ENCODE assay signal across 20 mouse cellular contexts in genomic region chr17:15459761-15460160, GRCm38 (mm10). TPM values are rescaled to one million over a fixed set of nuclear protein-coding genes. Genes with fewer than 3 reads are reported as not detected.
DNase-seq lines count a peak whose midpoint lies in the region; ATAC-seq and TF ChIP-seq lines count a peak whose summit lies in the region.
"Had no signal": no experiment of that assay in that cellular context is flagged by ENCODE, and none has a peak within 500 bp of the region (broad histone marks: within the 10 kb centered on the region; RNA-seq: fewer than 3 reads in every experiment).

No protein-coding gene starts in this region.

- no peaks in the 10 kb centered on the region for H3K9me3 ChIP-seq in forebrain, embryonic 15.5 days
- no peaks in the 10 kb centered on the region for H3K9me3 ChIP-seq in forebrain, embryonic 12.5 days
- no peaks in the 10 kb centered on the region for H3K9me3 ChIP-seq in midbrain, postnatal 0 days (ENCODE audit: low read length)
- H3K9me3 ChIP-seq in midbrain, embryonic 16.5 days (replicated peaks; ENCODE audit: control insufficient read depth, low read length, poor library complexity, severe bottlenecking): no peaks in the 10 kb centered on the region
- H3K9me3 ChIP-seq: embryonic facial prominence, embryonic 12.5 days; heart, embryonic 15.5 days; hindbrain, embryonic 15.5 days had no signal

- no peak overlapping the region for H3K27ac ChIP-seq in forebrain, embryonic 15.5 days (replicated peaks)
- H3K27ac ChIP-seq in forebrain, embryonic 12.5 days: no peak overlapping the region
- no peak overlapping the region for H3K27ac ChIP-seq in midbrain, postnatal 0 days (ENCODE audit: low read depth, low read length)
- no peak overlapping the region for H3K27ac ChIP-seq in midbrain, embryonic 16.5 days (ENCODE audit: low read length)
- H3K27ac ChIP-seq: embryonic facial prominence, embryonic 12.5 days; heart, adult 2 months; heart, embryonic 15.5 days; hindbrain, embryonic 15.5 days had no signal

- no peaks in the 10 kb centered on the region for H3K4me1 ChIP-seq in forebrain, embryonic 15.5 days
- H3K4me1 ChIP-seq in forebrain, embryonic 12.5 days: no peaks in the 10 kb centered on the region
- H3K4me1 ChIP-seq in midbrain, postnatal 0 days (ENCODE audit: insufficient read depth, low read length): no peaks in the 10 kb centered on the region
- no peaks in the 10 kb centered on the region for H3K4me1 ChIP-seq in midbrain, embryonic 16.5 days (ENCODE audit: control insufficient read depth, insufficient read depth, low read length)
- H3K4me1 ChIP-seq: embryonic facial prominence, embryonic 12.5 days; hindbrain, embryonic 15.5 days had no signal

- DNase-seq in heart, adult 11 months: peak; percentile 87
- DNase-seq in heart, adult 18-20 months: no peak
- DNase-seq in midbrain, postnatal 0 days (ENCODE audit: low spot score): peak; percentile 16
- DNase-seq in thymus, adult 18-20 months: no peak
- DNase-seq: adrenal gland, postnatal 14 days; cerebellum, adult 18-20 months; cerebellum, postnatal 14 days; forebrain, postnatal 0 days; heart, adult 2 months; heart, postnatal 14 days; kidney, adult 11 months had no signal

- H3K4me3 ChIP-seq in forebrain, embryonic 15.5 days: no peak overlapping the region
- no peak overlapping the region for H3K4me3 ChIP-seq in forebrain, embryonic 12.5 days (replicated peaks)
- no peak overlapping the region for H3K4me3 ChIP-seq in midbrain, postnatal 0 days (ENCODE audit: low read depth, low read length)
- no peak overlapping the region for H3K4me3 ChIP-seq in midbrain, embryonic 16.5 days (ENCODE audit: low read depth, low read length)
- H3K4me3 ChIP-seq: embryonic facial prominence, embryonic 12.5 days; heart, adult 2 months; heart, embryonic 15.5 days; hindbrain, embryonic 15.5 days had no signal

- TF ChIP-seq CTCF in midbrain, postnatal 0 days (IDR thresholded peaks at IDR 0.05): no peak

- ATAC-seq in forebrain, embryonic 15.5 days (replicated peaks): peak; percentile 46; the same call in 1 of the 2 replicates
- no peak for ATAC-seq in forebrain, embryonic 12.5 days (ENCODE audit: low FRiP score)
- ATAC-seq in midbrain, postnatal 0 days (ENCODE audit: low FRiP score): no peak
- ATAC-seq in midbrain, embryonic 16.5 days: no peak
- ATAC-seq: activated CD4-positive, CD25-positive, alpha-beta regulatory T cell, adult 4 months; forebrain, postnatal 0 days; Patski had no signal

- no peak overlapping the region for H3K4me2 ChIP-seq in forebrain, embryonic 15.5 days (replicated peaks)
- no peak overlapping the region for H3K4me2 ChIP-seq in forebrain, embryonic 12.5 days
- no peak overlapping the region for H3K4me2 ChIP-seq in midbrain, postnatal 0 days (ENCODE audit: low read depth, low read length, poor library complexity, severe bottlenecking)
- H3K4me2 ChIP-seq in midbrain, embryonic 16.5 days (ENCODE audit: low read length): no peak overlapping the region
- H3K4me2 ChIP-seq: embryonic facial prominence, embryonic 12.5 days; heart, embryonic 11.5 days; heart, embryonic 15.5 days; hindbrain, embryonic 15.5 days had no signal

- WGBS in forebrain, embryonic 15.5 days: 69% methylated on average over 4 of the region's 4 CpGs
- WGBS in forebrain, embryonic 12.5 days: 73% methylated on average over 4 of the region's 4 CpGs
- WGBS in midbrain, postnatal 0 days: 84% methylated on average over 4 of the region's 4 CpGs
- WGBS in midbrain, embryonic 16.5 days: 93% methylated on average over 4 of the region's 4 CpGs

- no peaks in the 10 kb centered on the region for H3K27me3 ChIP-seq in forebrain, embryonic 15.5 days
- no peaks in the 10 kb centered on the region for H3K27me3 ChIP-seq in forebrain, embryonic 12.5 days
- H3K27me3 ChIP-seq in midbrain, postnatal 0 days (ENCODE audit: insufficient read depth, low read length): no peaks in the 10 kb centered on the region
- no peaks in the 10 kb centered on the region for H3K27me3 ChIP-seq in midbrain, embryonic 16.5 days (ENCODE audit: control insufficient read depth, insufficient read depth, low read depth, low read length)
- H3K27me3 ChIP-seq: embryonic facial prominence, embryonic 12.5 days; heart, embryonic 15.5 days; hindbrain, embryonic 15.5 days; Patski had no signal

- no peak overlapping the region for H3K9ac ChIP-seq in forebrain, embryonic 15.5 days (replicated peaks)
- no peak overlapping the region for H3K9ac ChIP-seq in forebrain, embryonic 12.5 days
- H3K9ac ChIP-seq in midbrain, postnatal 0 days (replicated peaks; ENCODE audit: low read length, poor library complexity, severe bottlenecking): no peak overlapping the region
- H3K9ac ChIP-seq in midbrain, embryonic 16.5 days (ENCODE audit: low read depth, low read length): no peak overlapping the region
- H3K9ac ChIP-seq: embryonic facial prominence, embryonic 12.5 days; forebrain, postnatal 0 days; heart, embryonic 15.5 days; hindbrain, embryonic 15.5 days had no signal

- no peaks in the 10 kb centered on the region; the same call in 1 of the 2 replicates for H3K36me3 ChIP-seq in forebrain, embryonic 15.5 days
- H3K36me3 ChIP-seq in forebrain, embryonic 12.5 days (replicated peaks): peaks cover 8% of the 10 kb centered on the region
- no peaks in the 10 kb centered on the region for H3K36me3 ChIP-seq in midbrain, postnatal 0 days (ENCODE audit: insufficient read depth, low read length)
- H3K36me3 ChIP-seq in midbrain, embryonic 16.5 days (ENCODE audit: control insufficient read depth, insufficient read depth, low read length): no peaks in the 10 kb centered on the region
- H3K36me3 ChIP-seq: heart, embryonic 15.5 days; hindbrain, embryonic 15.5 days had no signal

RNA-seq across cellular contexts. Expression of gene Psmb1, which starts 39.8 kb away (rescaled TPM):
- 238 and 248 TPM in 2 replicates for polyA plus RNA-seq in forebrain, embryonic 15.5 days (2015; fragmentation: Nextera tagmentation; extraction: Ambion mirVana)
- 236 and 238 TPM in 2 replicates for polyA plus RNA-seq in forebrain, embryonic 12.5 days (2016; fragmentation: Nextera tagmentation; extraction: Ambion mirVana)
- 100 to 1,000 TPM; 128 to 135 TPM for total RNA-seq in heart, adult 18-20 months (2021)
- total RNA-seq in midbrain, postnatal 0 days (2014; rRNA removed): 93.1 and 130 TPM in 2 replicates
- polyA plus RNA-seq in midbrain, postnatal 0 days (2015; fragmentation: Nextera tagmentation; extraction: Ambion mirVana): 253 and 257 TPM in 2 replicates
- 224 and 230 TPM in 2 replicates for polyA plus RNA-seq in midbrain, embryonic 16.5 days (2015; fragmentation: Nextera tagmentation; extraction: Ambion mirVana)

RNA-seq across cellular contexts. Expression of gene Tbp, which starts 39.9 kb away (rescaled TPM):
- polyA plus RNA-seq in forebrain, embryonic 15.5 days (2015; fragmentation: Nextera tagmentation; extraction: Ambion mirVana): 69.3 and 71.3 TPM in 2 replicates
- 69.8 and 70.5 TPM in 2 replicates for polyA plus RNA-seq in forebrain, embryonic 12.5 days (2016; fragmentation: Nextera tagmentation; extraction: Ambion mirVana)
- total RNA-seq in heart, adult 18-20 months (2021): 10 to 100 TPM; 10.2 to 11.2 TPM
- 43.5 and 50.4 TPM in 2 replicates for total RNA-seq in midbrain, postnatal 0 days (2014; rRNA removed)
- polyA plus RNA-seq in midbrain, postnatal 0 days (2015; fragmentation: Nextera tagmentation; extraction: Ambion mirVana): 43.2 and 47.9 TPM in 2 replicates
- polyA plus RNA-seq in midbrain, embryonic 16.5 days (2015; fragmentation: Nextera tagmentation; extraction: Ambion mirVana): 59.5 and 63.2 TPM in 2 replicates

Comparison
In these comparisons a context has a peak if more than half of its experiments do, and no peak if none do; other contexts are left out.
1. DNase-seq: peak in heart, adult 11 months (single experiment) and midbrain, postnatal 0 days (single experiment); none in heart, adult 18-20 months (0 of 2) and thymus, adult 18-20 months (0 of 2).